Mouse (Mus musculus): Measurements from ENCODE around the gene Prpsap1. TPM values are rescaled to one million over a fixed set of nuclear protein-coding genes. Genes with fewer than 3 reads are reported as not detected.

Prpsap1 gene
- polyA plus RNA-seq, 2 experiments: 22.2 to 38.4 TPM

DNA sequence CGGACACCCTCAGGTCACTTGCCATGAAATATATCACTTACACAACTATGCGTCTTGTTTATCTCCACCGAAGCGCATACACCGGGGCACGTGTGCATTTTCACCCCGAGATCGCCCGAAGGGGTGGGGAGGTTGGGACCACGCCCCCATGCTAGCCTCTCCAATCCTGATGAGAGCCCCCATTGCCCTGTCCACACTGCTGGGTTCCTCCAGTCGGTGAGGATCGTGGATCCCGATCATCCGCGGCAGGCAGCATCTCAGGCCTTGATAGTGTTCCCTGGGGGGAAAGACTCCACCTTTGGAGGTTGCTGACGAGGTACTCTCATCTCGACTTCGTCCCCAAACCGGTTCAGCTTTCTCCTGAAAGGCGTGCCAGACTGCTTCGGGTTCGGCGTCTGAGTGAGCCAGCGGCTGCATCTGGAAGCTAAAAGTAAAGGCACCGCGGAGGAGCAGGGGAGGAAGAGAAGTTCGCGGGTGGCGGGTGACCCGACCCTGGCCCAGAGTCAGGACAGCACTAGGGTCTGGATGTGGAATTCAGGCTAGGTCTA is 38.3 kb upstream of the Prpsap1 start:
- Histone ChIP-seq H3K27ac (peak overlapping the region; percentile 98), H3K4me3 (ENCODE audit: insufficient read depth in 1 of 2, low read depth in 2 of 2, low read length in 2 of 2) (peak overlapping the region; percentile 68 to 73), H3K4me1 (replicated peaks; ENCODE audit: control insufficient read depth in 2 of 2, insufficient read depth in 2 of 2, low read length in 1 of 2) (peaks cover 35 to 42% of the 10 kb centered on the region in 2 experiments), H3K36me3 (replicated peaks; ENCODE audit: control insufficient read depth, insufficient read depth, low read depth) (peaks cover 24% of the 10 kb centered on the region), H3K9me3 (ENCODE audit: control insufficient read depth, low read length) (no peaks in the 10 kb centered on the region), H3K27me3 (ENCODE audit: control insufficient read depth, insufficient read depth, low read length) (peaks cover 24% of the 10 kb centered on the region), H3K9ac (replicated peaks) (peak overlapping the region; percentile 90), H3K4me2 (ENCODE audit: low read depth) (peak overlapping the region; percentile 99)
- ATAC-seq (ENCODE audit: insufficient read depth): no peak
- TF ChIP-seq CTCF (IDR thresholded peaks at IDR 0.05; ENCODE audit: low read depth) (no peak), EP300 (IDR thresholded peaks at IDR 0.05; ENCODE audit: low read depth) (no peak)
- under 1% methylated on average over 30 of the region's 30 CpGs for WGBS (ENCODE audit: insufficient replicate concordance)
- DNase-seq (ENCODE audit: low read depth in 3 of 3, low spot score in 3 of 3): peak; percentile 55 to 68 (median 58)

DNA sequence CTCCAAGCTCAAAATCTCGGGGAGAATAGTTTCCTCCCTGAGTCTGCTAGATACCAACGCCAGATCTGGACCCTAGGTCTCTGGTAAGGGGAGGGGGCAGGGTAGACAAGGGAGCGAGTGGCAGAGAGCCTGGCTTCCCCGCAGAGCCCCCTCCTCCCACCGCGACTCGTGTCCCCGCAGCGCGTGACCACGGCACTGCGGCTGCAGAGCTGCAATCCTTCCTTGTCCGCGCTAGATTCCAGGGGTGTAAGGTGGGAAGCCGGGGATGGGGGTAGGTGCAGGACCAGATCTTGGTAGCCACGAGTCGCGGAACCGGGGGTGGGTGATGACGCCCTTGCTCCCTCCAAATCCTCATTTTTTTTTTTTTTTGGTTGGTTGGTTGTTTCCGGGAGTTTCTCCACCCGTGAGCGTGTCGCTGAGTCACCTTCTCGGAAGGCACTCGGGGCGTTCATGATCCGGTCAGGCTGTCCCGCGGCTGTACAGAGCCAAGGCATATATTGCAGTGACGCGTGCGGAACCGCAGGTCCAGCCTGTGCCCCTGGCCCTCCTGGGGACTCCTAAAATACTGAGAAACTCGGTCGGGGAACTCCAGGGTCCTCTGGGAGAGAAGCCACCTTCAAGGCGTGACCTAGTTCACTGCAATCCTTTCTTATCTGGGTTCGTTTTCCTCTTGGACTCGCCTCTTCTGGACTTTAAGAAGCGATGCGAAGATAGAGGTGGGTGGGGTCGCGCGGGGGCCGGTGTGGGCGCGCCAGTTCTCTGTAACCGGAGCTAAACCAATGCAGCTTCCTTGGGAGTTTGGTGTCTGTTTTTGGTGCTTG is 37.6 kb upstream of the Prpsap1 start:
- Histone ChIP-seq H3K4me1 (replicated peaks; ENCODE audit: control insufficient read depth in 2 of 2, insufficient read depth in 2 of 2, low read length in 1 of 2) (peaks cover 27 to 34% of the 10 kb centered on the region in 2 experiments), H3K36me3 (replicated peaks; ENCODE audit: control insufficient read depth, insufficient read depth, low read depth) (peaks cover 17% of the 10 kb centered on the region), H3K4me3 (ENCODE audit: insufficient read depth in 1 of 2, low read depth in 2 of 2, low read length in 2 of 2) (peak overlapping the region; percentile 68 to 73), H3K9me3 (ENCODE audit: control insufficient read depth, low read length) (no peaks in the 10 kb centered on the region), H3K4me2 (ENCODE audit: low read depth) (peak overlapping the region; percentile 99), H3K27me3 (ENCODE audit: control insufficient read depth, insufficient read depth, low read length) (peaks cover 24% of the 10 kb centered on the region), H3K27ac (peak overlapping the region; percentile 98; the same call in 1 of the 2 replicates), H3K9ac (replicated peaks) (peak overlapping the region; percentile 90)
- ATAC-seq (ENCODE audit: insufficient read depth) (no peak), DNase-seq (ENCODE audit: low read depth in 3 of 3, low spot score in 3 of 3) (peak in 2 of 3 experiments; percentile 31 to 69)
- TF ChIP-seq CTCF (IDR thresholded peaks at IDR 0.05; ENCODE audit: low read depth) (no peak), EP300 (IDR thresholded peaks at IDR 0.05; ENCODE audit: low read depth) (no peak)
- 1% methylated on average over 48 of the region's 48 CpGs for WGBS (ENCODE audit: insufficient replicate concordance)

DNA sequence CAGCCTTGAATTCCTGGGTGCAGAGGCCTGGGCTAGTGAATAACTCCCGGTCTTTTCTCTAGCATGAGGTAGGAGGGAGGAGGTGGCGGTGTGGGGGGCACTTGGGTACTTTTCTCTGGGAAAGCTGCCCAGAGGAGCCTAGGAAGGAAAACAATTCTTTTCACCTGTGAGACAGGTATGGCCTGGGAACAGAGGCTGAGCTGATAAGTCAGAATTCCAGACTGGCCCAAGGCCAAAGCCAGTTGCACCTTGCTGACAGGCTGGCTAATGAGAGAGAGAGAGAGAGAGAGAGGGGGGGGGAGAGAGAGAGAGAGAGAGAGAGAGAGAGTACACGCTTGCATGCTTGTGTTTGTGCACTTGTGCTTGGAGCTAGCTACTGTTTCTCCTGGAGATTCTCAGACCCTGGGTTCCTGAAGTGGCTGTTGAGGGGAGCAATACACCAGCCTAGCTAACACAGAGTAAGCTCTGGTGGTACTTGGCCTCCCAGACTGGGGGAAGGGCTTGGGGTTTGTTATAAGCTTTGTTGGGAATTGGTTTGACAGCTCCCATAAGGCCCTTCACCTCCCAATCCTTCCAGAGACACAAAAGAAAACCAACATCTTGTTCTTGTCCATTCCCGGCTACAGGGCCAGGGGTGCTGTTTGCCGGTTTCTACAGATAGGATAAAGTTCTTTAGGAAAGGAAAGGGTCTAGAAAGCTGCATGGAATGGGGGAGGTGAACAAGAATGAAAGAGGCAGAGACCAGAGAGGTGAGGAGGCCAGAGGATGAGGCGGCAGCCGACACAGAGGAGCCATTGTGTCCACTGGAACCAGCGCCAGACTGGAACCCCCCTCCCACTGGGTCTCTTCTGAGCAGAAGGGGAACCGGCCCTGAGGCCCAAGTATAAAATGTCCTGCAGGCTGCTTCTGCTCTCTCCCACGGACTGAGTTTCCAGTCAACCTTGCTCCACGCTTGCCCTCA is 36.5 kb upstream of the Prpsap1 start, which contains the start of gene Sphk1:
Gene Sphk1, plus strand, starts transcription at position 739 of the 961 bp plus-strand sequence.
- no peak for TF ChIP-seq CTCF (IDR thresholded peaks at IDR 0.05; ENCODE audit: low read depth)
- no peak for TF ChIP-seq EP300 (IDR thresholded peaks at IDR 0.05; ENCODE audit: low read depth)
- Histone ChIP-seq H3K9me3 (ENCODE audit: control insufficient read depth, low read length) (no peaks in the 10 kb centered on the region), H3K4me3 (ENCODE audit: insufficient read depth in 1 of 2, low read depth in 2 of 2, low read length in 2 of 2) (peak within 1 kb of the TSS; percentile 68 to 73), H3K36me3 (replicated peaks; ENCODE audit: control insufficient read depth, insufficient read depth, low read depth) (peaks cover 8% of the 10 kb centered on the region; the same call in 1 of the 2 replicates), H3K4me1 (replicated peaks; ENCODE audit: control insufficient read depth in 2 of 2, insufficient read depth in 2 of 2, low read length in 1 of 2) (peaks cover 17 to 24% of the 10 kb centered on the region in 2 experiments), H3K27me3 (ENCODE audit: control insufficient read depth, insufficient read depth, low read length) (peaks cover 24% of the 10 kb centered on the region), H3K27ac (peak within 1 kb of the TSS; percentile 98; the same call in 1 of the 2 replicates), H3K9ac (replicated peaks) (peak within 1 kb of the TSS; percentile 90), H3K4me2 (ENCODE audit: low read depth) (peak within 1 kb of the TSS; percentile 99)
- no peak for DNase-seq (ENCODE audit: low read depth in 3 of 3, low spot score in 3 of 3)
- 45% methylated on average over 11 of the region's 11 CpGs for WGBS (ENCODE audit: insufficient replicate concordance)
- ATAC-seq (ENCODE audit: insufficient read depth): no peak

DNA sequence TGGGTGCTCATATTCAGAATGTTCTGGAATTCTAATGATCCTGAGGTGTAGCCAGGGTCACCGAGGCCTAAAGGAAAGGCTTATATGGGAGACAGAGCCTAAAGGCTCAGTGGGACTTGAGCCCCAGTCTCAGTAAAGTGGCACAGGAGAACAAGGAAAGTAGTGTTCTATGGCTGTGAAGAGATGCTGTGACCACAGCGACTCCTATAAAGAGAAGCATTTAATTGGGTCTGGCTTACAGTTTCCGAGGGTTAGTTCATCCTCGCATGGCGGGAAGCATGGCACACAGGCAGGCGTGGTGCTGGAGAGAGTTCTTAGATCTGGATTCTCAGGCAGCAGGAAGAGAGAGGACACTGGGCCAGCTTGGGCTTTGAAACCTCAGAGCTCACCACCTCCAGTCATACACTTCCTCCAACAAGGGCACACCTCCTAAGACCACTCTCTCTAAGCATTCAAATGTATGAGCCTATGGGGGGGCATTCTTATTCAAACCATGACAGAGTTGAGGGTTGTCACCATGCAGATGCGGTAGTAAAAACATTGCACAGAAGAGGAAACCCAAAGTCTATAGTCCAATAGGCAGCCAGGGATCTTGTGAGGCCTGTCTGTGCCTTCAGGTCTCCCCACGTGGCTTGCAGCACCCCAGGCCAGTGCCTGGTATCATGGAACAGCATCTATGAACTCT is 34.8 kb upstream of the Prpsap1 start:
- Histone ChIP-seq H3K27ac (no peak overlapping the region), H3K4me1 (replicated peaks; ENCODE audit: control insufficient read depth in 2 of 2, insufficient read depth in 2 of 2, low read length in 1 of 2) (peaks cover 7 to 12% of the 10 kb centered on the region in 2 experiments; a peak in 3 of 4 replicates), H3K4me3 (ENCODE audit: insufficient read depth in 1 of 2, low read depth in 2 of 2, low read length in 2 of 2) (no peak overlapping the region), H3K36me3 (replicated peaks; ENCODE audit: control insufficient read depth, insufficient read depth, low read depth) (no peaks in the 10 kb centered on the region), H3K27me3 (ENCODE audit: control insufficient read depth, insufficient read depth, low read length) (peaks cover 24% of the 10 kb centered on the region), H3K9me3 (ENCODE audit: control insufficient read depth, low read length) (no peaks in the 10 kb centered on the region), H3K4me2 (ENCODE audit: low read depth) (no peak overlapping the region), H3K9ac (replicated peaks) (no peak overlapping the region)
- WGBS (ENCODE audit: insufficient replicate concordance): 73% methylated on average over 8 of the region's 8 CpGs
- ATAC-seq (ENCODE audit: insufficient read depth) (no peak), DNase-seq (ENCODE audit: low read depth in 3 of 3, low spot score in 3 of 3) (no peak)
- TF ChIP-seq EP300 (IDR thresholded peaks at IDR 0.05; ENCODE audit: low read depth) (no peak), CTCF (IDR thresholded peaks at IDR 0.05; ENCODE audit: low read depth) (no peak)
